Mouse (Mus musculus) liver, embryonic 13.5 days (tissue): Measurements from ENCODE around the gene Nyx. TPM values are rescaled to one million over a fixed set of nuclear protein-coding genes. Genes with fewer than 3 reads are reported as not detected.

ENCODE experiments used
- ATAC-seq: fragments of 200-750 bp; cut with Nextera tagmentation; 2 replicates; pipeline ENCODE4 v1.8.0; 2017; ENCODE audit warnings: low read depth, mild to moderate bottlenecking, moderate number of reproducible peaks, moderate library complexity
- DNase-seq: peaks from one replicate; pipeline ENCODE4 v3.0.0; 2022
- H3K27ac ChIP-seq: fragments of 300-500 bp; sonication (generic); 2 replicates; pipeline ENCODE4 v1.5.1; 2015; ENCODE audit warnings: moderate library complexity, mild to moderate bottlenecking, inconsistent platforms
- H3K27me3 ChIP-seq: fragments of 300-500 bp; sonication (generic); 2 replicates; pipeline ENCODE4 v1.6.1; 2015; ENCODE audit warnings: mild to moderate bottlenecking, inconsistent platforms
- H3K36me3 ChIP-seq: fragments of 300-500 bp; sonication (generic); 2 replicates; pipeline ENCODE4 v1.6.1; 2015; ENCODE audit warnings: mild to moderate bottlenecking, inconsistent platforms
- H3K4me1 ChIP-seq: fragments of 300-500 bp; sonication (generic); replicated peaks from 2 replicates; pipeline ENCODE4 v1.6.1; 2015; ENCODE audit warnings: inconsistent platforms
- H3K4me2 ChIP-seq: fragments of 300-500 bp; sonication (generic); 2 replicates; pipeline ENCODE4 v1.6.1; 2015; ENCODE audit warnings: inconsistent platforms, mild to moderate bottlenecking, moderate library complexity
- H3K4me3 ChIP-seq: fragments of 300-500 bp; sonication (generic); replicated peaks from 2 replicates; pipeline ENCODE4 v1.5.1; 2015; ENCODE audit warnings: mild to moderate bottlenecking, inconsistent platforms
- H3K9ac ChIP-seq: fragments of 300-500 bp; sonication (generic); 2 replicates; pipeline ENCODE4 v1.6.1; 2015; ENCODE audit warnings: mild to moderate bottlenecking, inconsistent platforms
- H3K9me3 ChIP-seq: fragments of 300-500 bp; sonication (generic); replicated peaks from 2 replicates; pipeline ENCODE4 v1.6.1; 2016; ENCODE audit warnings: inconsistent platforms
- WGBS: fragments of 180-500 bp; shearing (Covaris S2); methylation state at CpG from one replicate; pipeline ENCODE4 v1.1.7; 2015; ENCODE audit not compliant: insufficient replicate concordance; 5-methylcytosine and 5-hydroxymethylcytosine counted together
- polyA plus RNA-seq: library from polyadenylated mRNA; unstranded; fragments of >200 nt; fragmentation: Nextera tagmentation; extraction: Ambion mirVana; gene quantifications from 2 replicates; pipeline ENCODE4 v1.2.1, GENCODE M21; 2015

Gene Nyx
- polyA plus RNA-seq, 1 experiment from 2014 or later: 0.02 TPM

DNA sequence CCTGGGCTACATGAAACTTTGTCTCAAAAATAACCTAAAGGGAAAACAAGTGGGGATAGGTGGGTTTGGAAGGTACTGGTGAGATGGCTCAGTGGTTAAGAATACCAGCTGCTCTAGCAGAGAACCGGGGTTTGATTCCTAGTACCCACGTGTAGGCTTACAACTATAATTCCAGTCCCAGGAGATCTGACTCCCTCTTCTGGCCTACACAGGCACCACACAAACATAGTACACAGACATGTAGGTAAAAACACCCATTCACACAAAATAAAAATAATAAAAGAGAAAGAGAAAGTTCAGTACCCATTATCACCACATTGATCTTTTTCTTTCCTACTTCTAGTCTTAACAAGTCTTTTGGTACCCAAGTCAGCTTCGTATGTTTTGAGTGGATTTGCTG, 6.0 kb downstream of the Nyx start:
- no peak for DNase-seq
- H3K4me2 ChIP-seq: no peak overlapping the region
- H3K27me3 ChIP-seq: no peaks in the 10 kb centered on the region
- H3K9ac ChIP-seq: no peak overlapping the region
- no peaks in the 10 kb centered on the region for H3K9me3 ChIP-seq
- WGBS: 65% methylated on average over 3 of the region's 3 CpGs
- ATAC-seq: no peak
- H3K27ac ChIP-seq: no peak overlapping the region
- no peak overlapping the region for H3K4me3 ChIP-seq
- no peaks in the 10 kb centered on the region for H3K36me3 ChIP-seq
- H3K4me1 ChIP-seq: no peaks in the 10 kb centered on the region

- no peak for ATAC-seq
- Histone ChIP-seq H3K4me1 (no peaks in the 10 kb centered on the region), H3K4me2 (no peak overlapping the region), H3K27me3 (no peaks in the 10 kb centered on the region), H3K9me3 (no peaks in the 10 kb centered on the region), H3K36me3 (no peaks in the 10 kb centered on the region), H3K27ac (no peak overlapping the region), H3K9ac (no peak overlapping the region), H3K4me3 (no peak overlapping the region)
- WGBS: 64% methylated on average over 4 of the region's 4 CpGs
- no peak for DNase-seq
These were observed 6.9 kb downstream of the Nyx start for GRCm38 (mm10) chrX:13472751-13473225.

- Histone ChIP-seq H3K9ac (no peak overlapping the region), H3K9me3 (no peaks in the 10 kb centered on the region), H3K36me3 (no peaks in the 10 kb centered on the region), H3K27me3 (no peaks in the 10 kb centered on the region; the same call in 1 of the 2 replicates), H3K4me2 (no peak overlapping the region), H3K4me1 (no peaks in the 10 kb centered on the region), H3K4me3 (no peak overlapping the region), H3K27ac (no peak overlapping the region)
- 48% methylated on average over 1 of the region's 1 CpGs for whole genome bisulfite sequencing
- DNase-seq (no peak), ATAC-seq (no peak)
These were observed 9.5 kb downstream of the Nyx start for GRCm38 (mm10) chrX:13475382-13475781.

DNA sequence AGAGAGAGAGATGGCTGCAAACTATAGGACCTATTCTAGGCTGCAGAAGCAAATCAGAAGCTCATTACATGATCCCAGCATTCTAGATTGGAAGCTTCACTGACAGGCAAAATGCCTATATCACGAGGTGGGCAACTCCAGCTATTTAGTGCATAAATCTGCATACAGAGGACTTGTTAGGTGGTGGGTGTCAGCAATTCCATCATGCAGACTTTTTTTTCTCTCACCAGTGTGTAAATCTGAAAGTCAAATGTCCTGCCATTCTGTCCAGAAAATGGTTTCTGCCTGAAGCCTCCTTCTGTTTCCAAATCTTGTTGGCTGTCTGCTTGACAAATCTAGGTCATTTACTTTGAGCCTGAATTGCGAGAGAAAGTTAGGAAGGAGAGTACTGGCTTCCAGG, 11.7 kb downstream of the Nyx start:
- H3K4me1 ChIP-seq: no peaks in the 10 kb centered on the region
- H3K9ac ChIP-seq: no peak overlapping the region
- DNase-seq (no peak), ATAC-seq (no peak)
- H3K36me3 ChIP-seq: no peaks in the 10 kb centered on the region
- H3K9me3 ChIP-seq: no peaks in the 10 kb centered on the region
- H3K4me2 ChIP-seq: no peak overlapping the region
- H3K4me3 ChIP-seq: no peak overlapping the region
- WGBS: 43% methylated on average over 2 of the region's 2 CpGs
- no peaks in the 10 kb centered on the region; the same call in 1 of the 2 replicates for H3K27me3 ChIP-seq
- H3K27ac ChIP-seq: no peak overlapping the region

DNA sequence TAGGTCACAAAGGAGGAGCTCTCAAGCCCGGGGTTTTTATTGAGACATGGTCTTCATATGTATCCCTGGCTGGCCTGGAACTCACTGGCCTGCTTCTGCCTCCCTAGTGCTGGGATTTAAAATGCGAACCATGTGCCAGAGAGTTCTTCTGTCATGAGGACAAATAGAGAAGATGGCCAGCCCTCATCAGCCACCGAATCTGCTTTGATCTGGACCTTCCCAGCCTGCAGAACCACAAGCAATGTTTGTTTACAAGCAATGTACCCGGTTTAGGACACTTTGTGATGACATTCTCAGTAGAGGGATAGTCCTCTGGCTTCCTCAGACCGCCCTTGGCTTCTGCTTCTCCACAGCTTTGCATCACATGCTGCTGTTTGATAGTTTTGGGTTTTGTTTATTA, 12.4 kb downstream of the Nyx start:
- Histone ChIP-seq H3K36me3 (no peaks in the 10 kb centered on the region), H3K4me2 (no peak overlapping the region), H3K4me1 (no peaks in the 10 kb centered on the region), H3K27me3 (no peaks in the 10 kb centered on the region; the same call in 1 of the 2 replicates), H3K27ac (no peak overlapping the region), H3K9ac (no peak overlapping the region), H3K9me3 (no peaks in the 10 kb centered on the region), H3K4me3 (no peak overlapping the region)
- DNase-seq: no peak
- no peak for ATAC-seq
- 50% methylated on average over 5 of the region's 5 CpGs for WGBS

DNA sequence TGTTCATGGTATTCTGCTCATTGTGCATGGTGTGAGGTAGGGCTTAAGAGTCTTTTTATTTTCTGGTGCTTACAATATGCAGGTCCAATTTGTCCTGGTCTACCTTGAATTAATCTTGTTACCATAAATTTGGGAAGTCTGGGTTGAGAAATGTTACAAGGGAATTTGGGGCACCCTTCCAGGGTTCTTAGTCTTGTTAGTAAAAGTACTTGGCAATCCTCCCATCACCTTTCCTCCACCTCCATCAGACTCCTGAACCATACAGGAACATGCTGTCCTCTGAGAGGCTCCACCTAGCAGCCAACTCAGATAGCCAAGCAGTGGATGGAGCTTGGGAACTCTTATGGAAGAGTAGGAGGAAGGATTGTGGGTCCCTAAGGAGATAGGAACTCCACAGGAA, 13.7 kb downstream of the Nyx start:
- DNase-seq (no peak), ATAC-seq (no peak)
- Histone ChIP-seq H3K27me3 (no peaks in the 10 kb centered on the region; the same call in 1 of the 2 replicates), H3K36me3 (no peaks in the 10 kb centered on the region), H3K4me2 (no peak overlapping the region), H3K4me3 (no peak overlapping the region), H3K27ac (no peak overlapping the region), H3K9me3 (no peaks in the 10 kb centered on the region), H3K9ac (no peak overlapping the region), H3K4me1 (no peaks in the 10 kb centered on the region)

GRCm38 (mm10) chrX:13482576-13482975, 16.7 kb downstream of the Nyx start:
- 54% methylated on average over 1 of the region's 1 CpGs for WGBS
- ATAC-seq: no peak

GRCm38 (mm10) chrX:13484447-13484846, 18.5 kb downstream of the Nyx start:
- Histone ChIP-seq H3K36me3 (no peaks in the 10 kb centered on the region), H3K4me1 (peaks cover 2% of the 10 kb centered on the region), H3K4me3 (no peak overlapping the region), H3K9me3 (no peaks in the 10 kb centered on the region), H3K9ac (no peak overlapping the region), H3K4me2 (no peak overlapping the region), H3K27ac (no peak overlapping the region), H3K27me3 (peaks cover 3% of the 10 kb centered on the region)
- DNase-seq (no peak), ATAC-seq (no peak)

More at GRCm38 (mm10) chrX:13482576-13482975, 16.7 kb downstream of the Nyx start:
- Histone ChIP-seq H3K4me3 (no peak overlapping the region), H3K36me3 (no peaks in the 10 kb centered on the region), H3K4me2 (no peak overlapping the region), H3K27ac (no peak overlapping the region), H3K27me3 (peaks cover 3% of the 10 kb centered on the region), H3K9me3 (no peaks in the 10 kb centered on the region), H3K9ac (no peak overlapping the region), H3K4me1 (no peaks in the 10 kb centered on the region)
- no peak for DNase-seq

DNA sequence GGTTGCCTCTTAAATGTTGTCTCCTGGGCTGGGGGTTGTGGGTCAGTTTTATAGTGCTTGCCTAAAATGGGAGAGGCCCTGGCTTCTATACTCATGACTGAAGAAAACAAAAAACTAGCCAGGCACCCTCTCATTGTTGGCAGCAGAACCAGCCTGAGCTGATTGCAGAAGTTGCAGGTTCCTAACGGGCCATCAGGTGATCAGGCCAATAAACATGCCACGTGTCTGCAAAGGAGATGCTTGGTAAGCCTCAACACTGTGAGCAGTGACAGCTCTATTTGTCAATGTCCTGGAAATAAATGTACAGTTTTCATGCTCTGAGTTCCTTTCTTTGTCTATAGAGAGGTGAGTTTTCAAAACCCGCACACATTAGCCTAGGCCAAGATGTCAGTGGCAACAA, 23.1 kb downstream of the Nyx start:
- no peak overlapping the region for H3K4me3 ChIP-seq
- no peak overlapping the region for H3K4me2 ChIP-seq
- H3K9ac ChIP-seq: no peak overlapping the region
- no peak for DNase-seq
- peaks cover 3% of the 10 kb centered on the region; the same call in 1 of the 2 replicates for H3K27me3 ChIP-seq
- H3K27ac ChIP-seq: no peak overlapping the region
- H3K4me1 ChIP-seq: peaks cover 17% of the 10 kb centered on the region
- 66% methylated on average over 3 of the region's 3 CpGs for WGBS
- no peak for ATAC-seq
- H3K36me3 ChIP-seq: no peaks in the 10 kb centered on the region
- H3K9me3 ChIP-seq: no peaks in the 10 kb centered on the region

DNA sequence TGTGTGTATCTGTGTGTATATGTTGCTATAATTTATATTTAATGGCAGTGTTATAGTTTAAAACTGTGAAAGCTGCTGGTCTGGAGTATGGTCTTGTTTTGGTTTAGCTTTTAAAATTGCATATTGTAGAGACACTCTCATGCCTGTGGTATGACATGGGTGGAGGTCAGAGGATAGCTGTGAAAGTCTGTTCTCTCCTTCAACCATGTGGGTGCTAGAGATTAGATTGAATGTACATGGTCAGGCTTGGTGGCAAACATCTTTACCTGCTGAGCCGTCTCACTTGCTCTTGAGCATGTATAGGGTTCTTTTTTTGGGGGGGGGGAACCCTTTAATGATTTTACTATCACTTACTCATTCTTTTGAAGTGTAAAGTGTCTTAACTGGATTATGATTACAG, 23.9 kb downstream of the Nyx start:
- DNase-seq (peak; percentile 7), ATAC-seq (peak; percentile 88)
- no peak overlapping the region for H3K4me2 ChIP-seq
- H3K4me1 ChIP-seq: peaks cover 22% of the 10 kb centered on the region
- H3K9ac ChIP-seq: no peak overlapping the region
- H3K27ac ChIP-seq: no peak overlapping the region
- peaks cover 3% of the 10 kb centered on the region; the same call in 1 of the 2 replicates for H3K27me3 ChIP-seq
- H3K4me3 ChIP-seq: no peak overlapping the region
- H3K36me3 ChIP-seq: no peaks in the 10 kb centered on the region
- H3K9me3 ChIP-seq: no peaks in the 10 kb centered on the region
- WGBS: 19% methylated on average over 1 of the region's 1 CpGs

GRCm38 (mm10) chrX:13490941-13491340, 25.0 kb downstream of the Nyx start:
- H3K4me2 ChIP-seq: no peak overlapping the region
- WGBS: 68% methylated on average over 3 of the region's 3 CpGs
- no peak for ATAC-seq
- no peak overlapping the region for H3K9ac ChIP-seq
- DNase-seq: no peak
- no peak overlapping the region for H3K27ac ChIP-seq
- peaks cover 1% of the 10 kb centered on the region; the same call in 1 of the 2 replicates for H3K27me3 ChIP-seq
- H3K4me1 ChIP-seq: peaks cover 34% of the 10 kb centered on the region
- no peak overlapping the region for H3K4me3 ChIP-seq
- no peaks in the 10 kb centered on the region for H3K9me3 ChIP-seq
- H3K36me3 ChIP-seq: no peaks in the 10 kb centered on the region

DNA sequence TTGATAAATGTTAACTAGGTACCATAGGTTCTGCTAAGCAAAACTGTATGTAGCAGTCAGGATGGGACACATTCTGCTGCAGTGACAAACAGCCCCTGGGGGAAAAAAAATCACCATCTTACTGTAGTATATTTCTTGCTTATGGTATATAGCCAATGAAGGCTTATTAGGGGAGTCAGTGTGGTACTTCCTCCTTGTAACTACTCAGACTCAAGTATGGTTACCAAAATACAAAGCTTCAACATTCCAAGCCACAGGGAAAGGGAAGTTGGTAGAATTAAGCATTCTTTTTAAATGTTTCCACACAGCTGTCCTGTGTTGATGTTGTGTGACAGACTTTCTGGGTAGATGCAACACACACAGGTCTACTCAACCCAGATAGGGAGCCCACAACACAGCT, 27.0 kb downstream of the Nyx start:
- H3K4me3 ChIP-seq: no peak overlapping the region
- no peak for ATAC-seq
- peaks cover 45% of the 10 kb centered on the region for H3K4me1 ChIP-seq
- H3K9ac ChIP-seq: no peak overlapping the region
- no peak overlapping the region for H3K27ac ChIP-seq
- no peak overlapping the region for H3K4me2 ChIP-seq
- DNase-seq: no peak
- H3K27me3 ChIP-seq: no peaks in the 10 kb centered on the region
- no peaks in the 10 kb centered on the region for H3K9me3 ChIP-seq
- no peaks in the 10 kb centered on the region for H3K36me3 ChIP-seq
